21 mouse cellular contexts compared by ENCODE assay signal in genomic region chr4:69973566-69973965, GRCm38 (mm10).
DNase-seq lines count a peak whose midpoint lies in the region; ATAC-seq and TF ChIP-seq lines count a peak whose summit lies in the region.
"Had no signal": no experiment of that assay in that cellular context is flagged by ENCODE, and none has a peak within 500 bp of the region (broad histone marks: within the 10 kb centered on the region; RNA-seq: fewer than 3 reads in every experiment).

No protein-coding gene starts in this region.

- peak; percentile 8 for DNase-seq in embryonic facial prominence, embryonic 14.5 days (ENCODE audit: low spot score)
- DNase-seq in embryonic facial prominence, embryonic 10.5 days (ENCODE audit: low spot score), result no peak
- DNase-seq in forebrain, embryonic 14.5 days (ENCODE audit: low spot score), result peak; percentile 15
- DNase-seq in forebrain, postnatal 0 days, result no peak
- no peak for DNase-seq in midbrain, embryonic 10.5 days (ENCODE audit: low spot score)
- DNase-seq in cerebellum, postnatal 4 days (ENCODE audit: low spot score in 2 of 2), result no peak
- DNase-seq: adrenal gland, postnatal 10 days; B cell, adult 2 months; cerebellum, adult 11-12 months; cerebellum, adult 9-11 months; cerebellum, postnatal 36 days; gastrocnemius, postnatal 36 days; heart, adult 18-20 months; heart, postnatal 14 days; kidney, adult 18-20 months had no signal

- H3K9me3 ChIP-seq in embryonic facial prominence, embryonic 14.5 days (ENCODE audit: control insufficient read depth, low read length), result 0 out of 2 replicates have a peak, but pooled peaks cover 3% of the 10 kb centered on the region
- H3K9me3 ChIP-seq in embryonic facial prominence, embryonic 10.5 days, result peaks cover 3% of the 10 kb centered on the region; the same call in 1 of the 2 replicates
- no peaks in the 10 kb centered on the region for H3K9me3 ChIP-seq in forebrain, embryonic 14.5 days (replicated peaks; ENCODE audit: control insufficient read depth, low read length)
- peaks cover 3% of the 10 kb centered on the region; the same call in 1 of the 2 replicates for H3K9me3 ChIP-seq in forebrain, postnatal 0 days (ENCODE audit: low read length)
- H3K9me3 ChIP-seq in midbrain, embryonic 16.5 days (replicated peaks; ENCODE audit: control insufficient read depth, low read length, poor library complexity, severe bottlenecking), result no peaks in the 10 kb centered on the region
- H3K9me3 ChIP-seq in midbrain, embryonic 10.5 days (replicated peaks), result no peaks in the 10 kb centered on the region
- H3K9me3 ChIP-seq: heart, embryonic 10.5 days; intestine, embryonic 15.5 days had no signal

- no peak overlapping the region for H3K27ac ChIP-seq in embryonic facial prominence, embryonic 14.5 days (replicated peaks; ENCODE audit: low read depth, low read length)
- H3K27ac ChIP-seq in embryonic facial prominence, embryonic 10.5 days (replicated peaks), result no peak overlapping the region
- no peak overlapping the region for H3K27ac ChIP-seq in forebrain, embryonic 14.5 days (ENCODE audit: low read depth, low read length)
- no peak overlapping the region for H3K27ac ChIP-seq in forebrain, postnatal 0 days (ENCODE audit: low read depth, low read length)
- H3K27ac ChIP-seq in midbrain, embryonic 16.5 days (ENCODE audit: low read length), result no peak overlapping the region
- H3K27ac ChIP-seq in midbrain, embryonic 10.5 days (replicated peaks), result no peak overlapping the region
- H3K27ac ChIP-seq: heart, embryonic 10.5 days; hindbrain, embryonic 14.5 days; intestine, embryonic 15.5 days had no signal

- H3K4me2 ChIP-seq in embryonic facial prominence, embryonic 14.5 days (ENCODE audit: low read depth, low read length), result no peak overlapping the region
- no peak overlapping the region for H3K4me2 ChIP-seq in forebrain, embryonic 14.5 days (ENCODE audit: low read length)
- no peak overlapping the region for H3K4me2 ChIP-seq in forebrain, postnatal 0 days (ENCODE audit: low read depth)
- no peak overlapping the region for H3K4me2 ChIP-seq in midbrain, embryonic 16.5 days (ENCODE audit: low read length)
- H3K4me2 ChIP-seq: hindbrain, embryonic 14.5 days; intestine, embryonic 15.5 days had no signal

- H3K9ac ChIP-seq in embryonic facial prominence, embryonic 14.5 days (ENCODE audit: low read depth, low read length), result no peak overlapping the region
- H3K9ac ChIP-seq in forebrain, embryonic 14.5 days (ENCODE audit: low read length), result no peak overlapping the region
- no peak overlapping the region for H3K9ac ChIP-seq in forebrain, postnatal 0 days
- H3K9ac ChIP-seq in midbrain, embryonic 16.5 days (ENCODE audit: low read depth, low read length), result no peak overlapping the region
- H3K9ac ChIP-seq: hindbrain, embryonic 14.5 days; intestine, embryonic 15.5 days had no signal

- H3K36me3 ChIP-seq in embryonic facial prominence, embryonic 14.5 days (ENCODE audit: control insufficient read depth, insufficient read depth, low read length), result no peaks in the 10 kb centered on the region
- H3K36me3 ChIP-seq in embryonic facial prominence, embryonic 10.5 days (replicated peaks), result no peaks in the 10 kb centered on the region
- H3K36me3 ChIP-seq in forebrain, embryonic 14.5 days (ENCODE audit: control insufficient read depth, insufficient read depth, low read length), result no peaks in the 10 kb centered on the region
- H3K36me3 ChIP-seq in forebrain, postnatal 0 days (ENCODE audit: insufficient read depth), result no peaks in the 10 kb centered on the region
- no peaks in the 10 kb centered on the region for H3K36me3 ChIP-seq in midbrain, embryonic 16.5 days (ENCODE audit: control insufficient read depth, insufficient read depth, low read length)
- no peaks in the 10 kb centered on the region for H3K36me3 ChIP-seq in midbrain, embryonic 10.5 days
- H3K36me3 ChIP-seq: G1E; heart, embryonic 10.5 days; intestine, embryonic 15.5 days had no signal

- WGBS in embryonic facial prominence, embryonic 14.5 days, result 48% methylated on average over 6 of the region's 6 CpGs
- 41% methylated on average over 6 of the region's 6 CpGs for WGBS in embryonic facial prominence, embryonic 10.5 days
- 6% methylated on average over 6 of the region's 6 CpGs for WGBS in forebrain, embryonic 14.5 days
- WGBS in forebrain, postnatal 0 days, result 14% methylated on average over 6 of the region's 6 CpGs
- 35% methylated on average over 6 of the region's 6 CpGs for WGBS in midbrain, embryonic 16.5 days
- 64% methylated on average over 6 of the region's 6 CpGs for WGBS in midbrain, embryonic 10.5 days

- no peak for ATAC-seq in embryonic facial prominence, embryonic 14.5 days (ENCODE audit: low read depth)
- ATAC-seq in forebrain, embryonic 14.5 days, result no peak
- no peak for ATAC-seq in forebrain, postnatal 0 days
- peak; percentile 23; the same call in 1 of the 2 replicates for ATAC-seq in midbrain, embryonic 16.5 days
- ATAC-seq: CD4-positive, CD25-positive, alpha-beta regulatory T cell, adult 4 months; intestine, embryonic 15.5 days had no signal

- H3K27me3 ChIP-seq in embryonic facial prominence, embryonic 14.5 days (replicated peaks; ENCODE audit: control insufficient read depth, insufficient read depth, low read length), result no peaks in the 10 kb centered on the region
- H3K27me3 ChIP-seq in embryonic facial prominence, embryonic 10.5 days (replicated peaks; ENCODE audit: low read depth, poor library complexity, severe bottlenecking), result no peaks in the 10 kb centered on the region
- no peaks in the 10 kb centered on the region; the same call in 1 of the 2 replicates for H3K27me3 ChIP-seq in forebrain, embryonic 14.5 days (replicated peaks; ENCODE audit: control insufficient read depth, insufficient read depth, low read length)
- no peaks in the 10 kb centered on the region for H3K27me3 ChIP-seq in forebrain, postnatal 0 days (ENCODE audit: insufficient read depth, low read length)
- no peaks in the 10 kb centered on the region for H3K27me3 ChIP-seq in midbrain, embryonic 16.5 days (ENCODE audit: control insufficient read depth, insufficient read depth, low read depth, low read length)
- no peaks in the 10 kb centered on the region for H3K27me3 ChIP-seq in midbrain, embryonic 10.5 days (ENCODE audit: low read depth, poor library complexity, severe bottlenecking)
- H3K27me3 ChIP-seq: intestine, embryonic 15.5 days had no signal

- TF ChIP-seq CTCF in forebrain, postnatal 0 days (IDR thresholded peaks at IDR 0.05; ENCODE audit: low read depth), result no peak

- no peaks in the 10 kb centered on the region for H3K4me1 ChIP-seq in embryonic facial prominence, embryonic 14.5 days (ENCODE audit: control insufficient read depth, insufficient read depth, low read length)
- peaks cover 9% of the 10 kb centered on the region for H3K4me1 ChIP-seq in embryonic facial prominence, embryonic 10.5 days
- no peaks in the 10 kb centered on the region for H3K4me1 ChIP-seq in forebrain, embryonic 14.5 days (ENCODE audit: control insufficient read depth, insufficient read depth, low read length)
- no peaks in the 10 kb centered on the region for H3K4me1 ChIP-seq in forebrain, postnatal 0 days (ENCODE audit: insufficient read depth)
- H3K4me1 ChIP-seq in midbrain, embryonic 16.5 days (ENCODE audit: control insufficient read depth, insufficient read depth, low read length), result no peaks in the 10 kb centered on the region
- no peaks in the 10 kb centered on the region for H3K4me1 ChIP-seq in midbrain, embryonic 10.5 days
- H3K4me1 ChIP-seq: heart, embryonic 10.5 days; intestine, embryonic 15.5 days had no signal

- H3K4me3 ChIP-seq in embryonic facial prominence, embryonic 14.5 days (ENCODE audit: low read depth, low read length), result no peak overlapping the region
- no peak overlapping the region for H3K4me3 ChIP-seq in embryonic facial prominence, embryonic 10.5 days
- H3K4me3 ChIP-seq in forebrain, embryonic 14.5 days (ENCODE audit: low read depth, low read length), result no peak overlapping the region
- no peak overlapping the region for H3K4me3 ChIP-seq in forebrain, postnatal 0 days (ENCODE audit: low read depth, low read length)
- no peak overlapping the region for H3K4me3 ChIP-seq in midbrain, embryonic 16.5 days (ENCODE audit: low read depth, low read length)
- H3K4me3 ChIP-seq in midbrain, embryonic 10.5 days, result no peak overlapping the region
- H3K4me3 ChIP-seq: heart, embryonic 10.5 days; intestine, embryonic 15.5 days had no signal

Comparison
In these comparisons a context has a peak if more than half of its experiments do, and no peak if none do; other contexts are left out.
1. DNase-seq: peak in embryonic facial prominence, embryonic 14.5 days (single experiment) and forebrain, embryonic 14.5 days (single experiment); none in embryonic facial prominence, embryonic 10.5 days (single experiment), forebrain, postnatal 0 days (single experiment), midbrain, embryonic 10.5 days (single experiment) and cerebellum, postnatal 4 days (0 of 2).